Mouse (Mus musculus): Measurements from ENCODE around the gene Aldh1a2. TPM values are rescaled to one million over a fixed set of nuclear protein-coding genes. Genes with fewer than 3 reads are reported as not detected.
A peak's percentile ranks its signal among the peaks of the same experiment; 100 is the strongest.

Aldh1a2 gene
- total RNA-seq, 1 experiment: 1.5 TPM

DNA sequence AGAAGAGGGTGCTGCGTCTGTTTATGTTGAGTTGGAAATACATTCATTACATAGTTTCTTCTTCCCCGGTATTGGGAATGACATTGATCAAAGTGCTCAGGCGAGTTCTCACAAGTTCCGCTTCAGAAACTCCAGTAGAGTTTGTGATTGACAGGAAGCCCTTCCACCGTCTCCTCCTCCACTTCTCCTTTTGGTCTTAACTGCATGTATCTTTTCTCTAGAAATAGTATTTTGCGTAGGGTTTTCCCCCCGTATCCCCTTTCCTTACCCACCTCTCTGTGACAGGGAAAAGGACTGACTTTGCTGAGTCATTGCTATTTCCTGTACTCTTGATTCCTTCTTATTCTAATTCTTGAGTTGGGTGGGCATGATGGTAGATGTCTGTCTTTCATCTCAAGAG, 28.2 kb upstream of the Aldh1a2 start:
- H3K36me3 ChIP-seq (ENCODE audit: control insufficient read depth, insufficient read depth, low read length, poor library complexity, severe bottlenecking): no peaks in the 10 kb centered on the region
- H3K4me3 ChIP-seq (ENCODE audit: insufficient read depth in 1 of 2, low read depth in 1 of 2, low read length in 2 of 2, poor library complexity in 1 of 2, severe bottlenecking in 1 of 2): no peak overlapping the region
- TF ChIP-seq HCFC1 (IDR thresholded peaks at IDR 0.05; ENCODE audit: borderline replicate concordance, insufficient read depth, low read length) (no peak), ZNF384 (IDR thresholded peaks at IDR 0.05; ENCODE audit: low read depth, low read length) (no peak), MAFK (IDR thresholded peaks at IDR 0.05; ENCODE audit: insufficient read depth, low read depth, low read length) (no peak), CHD2 (IDR thresholded peaks at IDR 0.05; ENCODE audit: low read depth, low read length) (no peak), ZC3H11A (IDR thresholded peaks at IDR 0.05; ENCODE audit: borderline replicate concordance, low read depth, low read length) (no peak)
- no peak overlapping the region for H3K9ac ChIP-seq (ENCODE audit: insufficient read depth, low read depth, low read length, poor library complexity, severe bottlenecking)
- no peak overlapping the region for H3K27ac ChIP-seq (ENCODE audit: insufficient read depth, low read depth, low read length, poor library complexity, severe bottlenecking)
- peaks cover 0 to 2% of the 10 kb centered on the region in 2 experiments; a peak in 2 of 4 replicates for H3K4me1 ChIP-seq (ENCODE audit: control insufficient read depth in 2 of 2, insufficient read depth in 2 of 2, low read length in 2 of 2, poor library complexity in 1 of 2)
- no peak for DNase-seq (ENCODE audit: low read depth, low spot score)
- in situ Hi-C loops (cut with MboI; ENCODE audit: low sequenced_read_pairs in 2 of 2, unreplicated experiment in 2 of 2): no loop called here
- no peaks in the 10 kb centered on the region for H3K9me3 ChIP-seq (ENCODE audit: control insufficient read depth, insufficient read depth, low read depth, low read length)

DNA sequence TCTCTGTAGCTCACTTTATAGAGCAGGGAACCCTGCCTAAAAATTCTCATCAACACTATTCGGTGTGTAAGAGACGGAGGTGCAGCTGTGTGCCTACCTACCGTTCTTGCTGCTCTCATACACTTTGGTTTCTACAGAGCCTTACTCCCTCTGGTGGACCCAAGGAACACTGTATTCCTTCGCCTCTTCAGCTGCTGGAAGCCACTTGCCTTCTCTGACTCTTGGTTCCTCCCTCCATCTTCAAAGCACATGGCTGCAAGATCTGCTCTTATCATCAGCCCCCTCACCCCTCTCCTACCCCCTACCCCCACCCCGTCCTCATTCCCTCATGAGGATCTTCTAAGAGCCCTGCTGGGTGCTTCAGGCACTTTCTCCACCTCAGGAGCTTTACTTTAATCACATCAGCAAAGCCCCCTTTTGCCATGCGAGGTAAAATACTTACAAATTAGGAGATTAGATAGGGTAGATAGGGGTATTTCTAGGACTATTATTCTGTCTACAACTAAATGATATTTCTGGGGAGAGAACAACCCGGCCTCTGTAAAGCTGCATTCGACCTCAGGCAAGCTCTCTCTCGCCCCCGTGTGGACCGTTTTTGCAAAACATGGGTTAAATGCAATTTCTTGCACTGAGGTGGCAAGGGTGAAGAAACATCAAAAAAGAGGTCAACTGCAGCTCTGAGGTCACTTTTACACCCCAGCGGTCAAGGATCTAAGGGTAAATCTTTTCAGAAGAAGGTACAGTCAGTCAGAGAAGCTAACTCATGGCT, 26.8 kb upstream of the Aldh1a2 start:
- Histone ChIP-seq H3K27ac (ENCODE audit: insufficient read depth, low read depth, low read length, poor library complexity, severe bottlenecking) (no peak overlapping the region), H3K4me3 (ENCODE audit: insufficient read depth in 1 of 2, low read depth in 1 of 2, low read length in 2 of 2, poor library complexity in 1 of 2, severe bottlenecking in 1 of 2) (no peak overlapping the region), H3K4me1 (ENCODE audit: control insufficient read depth in 2 of 2, insufficient read depth in 2 of 2, low read length in 2 of 2, poor library complexity in 1 of 2) (peaks cover 0 to 2% of the 10 kb centered on the region in 2 experiments; a peak in 2 of 4 replicates), H3K9me3 (ENCODE audit: control insufficient read depth, insufficient read depth, low read depth, low read length) (no peaks in the 10 kb centered on the region), H3K9ac (ENCODE audit: insufficient read depth, low read depth, low read length, poor library complexity, severe bottlenecking) (no peak overlapping the region), H3K36me3 (ENCODE audit: control insufficient read depth, insufficient read depth, low read length, poor library complexity, severe bottlenecking) (no peaks in the 10 kb centered on the region)
- TF ChIP-seq CHD2 (IDR thresholded peaks at IDR 0.05; ENCODE audit: low read depth, low read length): no peak
- no peak for TF ChIP-seq HCFC1 (IDR thresholded peaks at IDR 0.05; ENCODE audit: borderline replicate concordance, insufficient read depth, low read length)
- no peak for TF ChIP-seq MAFK (IDR thresholded peaks at IDR 0.05; ENCODE audit: insufficient read depth, low read depth, low read length)
- TF ChIP-seq ZC3H11A (IDR thresholded peaks at IDR 0.05; ENCODE audit: borderline replicate concordance, low read depth, low read length): no peak
- in situ Hi-C loops (cut with MboI; ENCODE audit: low sequenced_read_pairs in 2 of 2, unreplicated experiment in 2 of 2): no loop called here
- DNase-seq (ENCODE audit: low read depth, low spot score): peak; percentile 54

DNA sequence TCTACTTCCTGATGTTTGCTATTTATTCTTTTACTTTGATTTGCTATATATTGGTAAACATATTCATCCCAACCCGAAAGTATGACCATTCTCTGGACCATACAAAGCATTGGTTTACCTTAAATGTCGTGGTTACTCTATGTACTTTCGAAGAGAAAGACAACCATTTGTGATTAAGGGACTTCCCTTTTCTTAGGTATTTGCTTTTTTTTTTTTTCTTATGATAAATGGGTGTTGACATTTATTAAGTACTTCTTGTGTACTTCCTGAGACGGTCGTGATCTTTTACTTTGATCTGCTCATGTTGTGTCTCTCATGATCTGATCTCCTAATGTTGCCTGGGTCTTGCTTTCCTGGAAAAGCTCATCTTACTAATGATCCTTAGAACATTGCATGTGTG, 16.8 kb upstream of the Aldh1a2 start:
- Histone ChIP-seq H3K4me3 (ENCODE audit: insufficient read depth in 1 of 2, low read depth in 1 of 2, low read length in 2 of 2, poor library complexity in 1 of 2, severe bottlenecking in 1 of 2) (no peak overlapping the region), H3K9me3 (ENCODE audit: control insufficient read depth, insufficient read depth, low read depth, low read length) (no peaks in the 10 kb centered on the region)

DNA sequence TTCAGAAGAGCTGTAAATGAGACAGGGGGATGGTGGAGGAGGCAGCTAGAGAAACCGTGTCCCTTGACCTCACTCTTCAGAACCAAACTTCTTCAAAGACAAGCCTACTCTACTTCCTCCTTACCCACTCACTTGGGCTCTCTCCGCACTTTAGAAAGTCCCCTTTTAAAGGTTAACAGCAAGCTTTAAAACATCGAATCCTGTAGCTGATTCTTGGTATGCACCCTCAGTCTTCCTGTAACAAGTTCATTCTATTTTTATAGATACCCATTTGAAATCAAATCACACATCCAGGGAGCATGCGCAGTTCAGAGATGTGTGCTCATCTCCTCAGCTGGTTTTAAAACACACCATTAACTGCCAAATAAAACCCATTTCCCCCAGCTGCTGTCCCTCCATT, 13.3 kb upstream of the Aldh1a2 start:
- Histone ChIP-seq H3K4me3 (ENCODE audit: insufficient read depth in 1 of 2, low read depth in 1 of 2, low read length in 2 of 2, poor library complexity in 1 of 2, severe bottlenecking in 1 of 2) (no peak overlapping the region), H3K27ac (ENCODE audit: insufficient read depth, low read depth, low read length, poor library complexity, severe bottlenecking) (no peak overlapping the region), H3K4me1 (ENCODE audit: control insufficient read depth in 2 of 2, insufficient read depth in 2 of 2, low read length in 2 of 2, poor library complexity in 1 of 2) (no peaks in the 10 kb centered on the region), H3K9me3 (ENCODE audit: control insufficient read depth, insufficient read depth, low read depth, low read length) (no peaks in the 10 kb centered on the region), H3K36me3 (ENCODE audit: control insufficient read depth, insufficient read depth, low read length, poor library complexity, severe bottlenecking) (no peaks in the 10 kb centered on the region), H3K9ac (ENCODE audit: insufficient read depth, low read depth, low read length, poor library complexity, severe bottlenecking) (no peak overlapping the region)
- no peak for TF ChIP-seq MAFK (IDR thresholded peaks at IDR 0.05; ENCODE audit: insufficient read depth, low read depth, low read length)
- no peak for TF ChIP-seq HCFC1 (IDR thresholded peaks at IDR 0.05; ENCODE audit: borderline replicate concordance, insufficient read depth, low read length)
- no peak for TF ChIP-seq CHD2 (IDR thresholded peaks at IDR 0.05; ENCODE audit: low read depth, low read length)
- no peak for TF ChIP-seq ZNF384 (IDR thresholded peaks at IDR 0.05; ENCODE audit: low read depth, low read length)
- TF ChIP-seq ZC3H11A (IDR thresholded peaks at IDR 0.05; ENCODE audit: borderline replicate concordance, low read depth, low read length): no peak
- DNase-seq (ENCODE audit: low read depth, low spot score): no peak
- in situ Hi-C loops (cut with MboI; ENCODE audit: low sequenced_read_pairs in 2 of 2, unreplicated experiment in 2 of 2): no loop called here

More for the DNA sequence above, 16.8 kb upstream of the Aldh1a2 start:
- no peaks in the 10 kb centered on the region for H3K36me3 ChIP-seq (ENCODE audit: control insufficient read depth, insufficient read depth, low read length, poor library complexity, severe bottlenecking)
- in situ Hi-C loops (cut with MboI; ENCODE audit: low sequenced_read_pairs in 2 of 2, unreplicated experiment in 2 of 2): no loop called here
- H3K4me1 ChIP-seq (ENCODE audit: control insufficient read depth in 2 of 2, insufficient read depth in 2 of 2, low read length in 2 of 2, poor library complexity in 1 of 2): no peaks in the 10 kb centered on the region
- H3K27ac ChIP-seq (ENCODE audit: insufficient read depth, low read depth, low read length, poor library complexity, severe bottlenecking): no peak overlapping the region
- H3K9ac ChIP-seq (ENCODE audit: insufficient read depth, low read depth, low read length, poor library complexity, severe bottlenecking): no peak overlapping the region
- DNase-seq (ENCODE audit: low read depth, low spot score): no peak
- TF ChIP-seq CHD2 (IDR thresholded peaks at IDR 0.05; ENCODE audit: low read depth, low read length) (no peak), ZNF384 (IDR thresholded peaks at IDR 0.05; ENCODE audit: low read depth, low read length) (no peak), HCFC1 (IDR thresholded peaks at IDR 0.05; ENCODE audit: borderline replicate concordance, insufficient read depth, low read length) (no peak), MAFK (IDR thresholded peaks at IDR 0.05; ENCODE audit: insufficient read depth, low read depth, low read length) (no peak), ZC3H11A (IDR thresholded peaks at IDR 0.05; ENCODE audit: borderline replicate concordance, low read depth, low read length) (no peak)
